Mouse (Mus musculus): ENCODE data around the gene Hist1h2ah.

- TF ChIP-seq GATA1 (IDR thresholded peaks at IDR 0.05; ENCODE audit: borderline replicate concordance, low read length) = no peak
- no peak for TF ChIP-seq FLI1 (IDR thresholded peaks at IDR 0.05; ENCODE audit: low read length)
These were observed 8.4 kb upstream of the Hist1h2ah start for GRCm38 (mm10) chr13:22043503-22044431.

Measured in megakaryocyte, embryonic 14.5 days (primary cell).